Mouse (Mus musculus) ES-E14 (cell line): ENCODE data around the gene Magi2.

Experiments used
- CHD2 ChIP-seq: IDR thresholded peaks from 2 replicates; pipeline ENCODE4 v1.6.1; 2014; ENCODE audit warnings: mild to moderate bottlenecking, low read depth, low read length, inconsistent platforms
- HCFC1 ChIP-seq: IDR thresholded peaks from 2 replicates; pipeline ENCODE4 v1.6.1; 2012; ENCODE audit warnings: low read length, inconsistent platforms, borderline replicate concordance; ENCODE audit not compliant: insufficient read depth
- MAFK ChIP-seq: IDR thresholded peaks from 2 replicates; pipeline ENCODE4 v1.6.1; 2014; ENCODE audit warnings: mild to moderate bottlenecking, low read depth, low read length, inconsistent platforms; ENCODE audit not compliant: insufficient read depth
- ZNF384 ChIP-seq: IDR thresholded peaks from 2 replicates; pipeline ENCODE4 v1.6.1; 2012; ENCODE audit warnings: low read depth, low read length, inconsistent platforms

DNA sequence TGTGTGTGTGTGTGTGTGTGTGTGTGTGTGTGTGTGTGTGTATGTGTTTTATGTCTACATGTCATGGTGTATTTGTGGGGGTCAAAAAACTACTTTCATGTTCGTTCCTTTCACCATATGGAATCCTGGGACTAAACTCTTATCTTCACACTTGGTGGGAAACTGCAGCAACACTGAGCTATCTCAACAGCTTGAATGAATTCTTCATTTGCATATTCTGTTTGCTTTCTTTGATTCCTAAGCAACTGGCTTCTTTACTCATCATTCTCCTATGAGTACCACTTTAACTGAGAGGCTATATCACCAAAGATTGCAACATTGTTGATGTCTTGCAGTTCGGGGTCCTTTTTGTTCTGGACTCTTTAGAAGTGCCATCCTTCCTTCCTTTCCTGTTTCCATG is 986.5 kb downstream of the Magi2 start:
- TF ChIP-seq MAFK (no peak), ZNF384 (no peak), CHD2 (no peak), HCFC1 (no peak)
